Mouse (Mus musculus) forebrain, embryonic 13.5 days (tissue): ENCODE results near the gene Cdr2. TPM values are rescaled to one million over a fixed set of nuclear protein-coding genes. Genes with fewer than 3 reads are reported as not detected.
"Not testable (repeated sequence)": the region's sequence is repeated elsewhere in the genome, so short reads cannot be mapped to it uniquely, and the experiment has no call there.

Experiments
- ATAC-seq: fragments of 200-750 bp; cut with Nextera tagmentation; 2 replicates; pipeline ENCODE4 v1.8.0; 2017
- H3K27ac ChIP-seq: fragments of 300-500 bp; sonication (generic); 2 replicates; pipeline ENCODE4 v1.5.1; 2015; ENCODE audit warnings: inconsistent platforms, mild to moderate bottlenecking, moderate library complexity
- H3K27me3 ChIP-seq: fragments of 300-500 bp; sonication (generic); 2 replicates; pipeline ENCODE4 v1.6.1; 2015; ENCODE audit warnings: mild to moderate bottlenecking, inconsistent platforms
- H3K36me3 ChIP-seq: fragments of 300-500 bp; sonication (generic); 2 replicates; pipeline ENCODE4 v1.6.1; 2015; ENCODE audit warnings: mild to moderate bottlenecking, inconsistent platforms; ENCODE audit not compliant: poor library complexity, severe bottlenecking
- H3K4me1 ChIP-seq: fragments of 300-500 bp; sonication (generic); 2 replicates; pipeline ENCODE4 v1.6.1; 2015; ENCODE audit warnings: inconsistent platforms
- H3K4me2 ChIP-seq: fragments of 300-500 bp; sonication (generic); 2 replicates; pipeline ENCODE4 v1.6.1; 2015; ENCODE audit warnings: inconsistent platforms, mild to moderate bottlenecking, moderate library complexity
- H3K4me3 ChIP-seq: fragments of 300-500 bp; sonication (generic); 2 replicates; pipeline ENCODE4 v1.5.1; 2015; ENCODE audit warnings: mild to moderate bottlenecking, inconsistent platforms
- H3K9ac ChIP-seq: fragments of 300-500 bp; sonication (generic); 2 replicates; pipeline ENCODE4 v1.6.1; 2015; ENCODE audit warnings: mild to moderate bottlenecking, inconsistent platforms
- H3K9me3 ChIP-seq: fragments of 300-500 bp; sonication (generic); replicated peaks from 2 replicates; pipeline ENCODE4 v1.6.1; 2016; ENCODE audit warnings: inconsistent platforms
- WGBS: fragments of 180-500 bp; shearing (Covaris S2); methylation state at CpG from one replicate; pipeline ENCODE4 v1.1.7; 2015; 5-methylcytosine and 5-hydroxymethylcytosine counted together
- polyA plus RNA-seq: library from polyadenylated mRNA; unstranded; fragments of >200 nt; fragmentation: Nextera tagmentation; extraction: Ambion mirVana; gene quantifications from 2 replicates; pipeline ENCODE4 v1.2.1, GENCODE M21; 2015

Cdr2 gene
- 11.1 TPM in 2 replicates for polyA plus RNA-seq

DNA sequence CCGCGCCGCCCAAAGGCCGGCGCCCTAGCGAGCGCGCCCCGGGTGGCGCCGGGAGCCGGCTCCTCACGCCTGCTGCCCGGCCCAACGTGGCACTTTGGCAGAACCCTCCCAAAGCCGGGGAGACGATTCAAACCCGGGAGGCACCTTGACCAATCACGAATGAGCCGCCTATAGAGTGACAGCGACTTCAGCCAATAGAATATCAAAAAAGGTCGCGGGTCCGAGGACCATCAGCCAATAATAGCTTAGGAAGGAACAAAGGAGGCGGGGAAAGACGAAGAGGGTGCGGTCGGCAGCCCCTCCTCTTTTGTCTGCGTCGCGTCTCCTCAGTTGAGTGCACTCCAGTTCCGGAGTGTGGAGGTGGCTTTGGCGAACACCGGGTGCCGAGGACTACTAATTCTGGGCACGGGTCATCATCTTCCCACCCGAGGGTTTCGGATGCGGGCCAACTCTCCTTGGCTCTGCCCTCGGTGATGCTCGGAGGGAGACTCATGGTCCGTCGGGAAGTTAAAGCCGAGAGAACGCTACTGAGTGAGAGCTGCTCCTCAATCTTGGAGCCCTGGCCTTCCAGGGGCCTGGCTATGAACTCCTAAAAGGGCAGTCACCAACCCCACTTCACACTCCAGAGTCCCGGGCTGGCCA, at the start of gene Cdr2, which contains the start of gene Mfsd13b:
Gene Cdr2, minus strand, starts transcription at position 113 of the 642 bp plus-strand sequence.
Gene Mfsd13b, plus strand, starts transcription at position 310 of the 642 bp plus-strand sequence.
- peak within 1 kb of the TSS; percentile 37; the same call in 1 of the 2 replicates for H3K27ac ChIP-seq
- peak within 1 kb of the TSS; percentile 84 for H3K4me2 ChIP-seq
- WGBS, result under 1% methylated on average over 46 of the region's 46 CpGs
- peaks cover 28% of the 10 kb centered on the region for H3K4me1 ChIP-seq
- H3K27me3 ChIP-seq, result no peaks in the 10 kb centered on the region
- peak within 1 kb of the TSS; percentile 79 for H3K4me3 ChIP-seq
- no peaks in the 10 kb centered on the region for H3K36me3 ChIP-seq
- H3K9me3 ChIP-seq, result no peaks in the 10 kb centered on the region
- H3K9ac ChIP-seq, result peak within 1 kb of the TSS; percentile 90
- ATAC-seq, result peak; percentile 98

- H3K36me3 ChIP-seq, H3K9me3 ChIP-seq, H3K27ac ChIP-seq, ATAC-seq, H3K4me2 ChIP-seq, H3K9ac ChIP-seq, H3K4me1 ChIP-seq, H3K4me3 ChIP-seq: not testable (repeated sequence)
- H3K27me3 ChIP-seq, result peaks cover 26% of the 10 kb centered on the region
These were observed 47.8 kb upstream of the Cdr2 start for GRCm38 (mm10) chr7:121029947-121030346.

- no peak for ATAC-seq
- Histone ChIP-seq H3K36me3 (no peaks in the 10 kb centered on the region), H3K4me3 (no peak overlapping the region), H3K27me3 (peaks cover 21% of the 10 kb centered on the region), H3K4me1 (no peaks in the 10 kb centered on the region), H3K9me3 (no peaks in the 10 kb centered on the region), H3K27ac (no peak overlapping the region), H3K4me2 (no peak overlapping the region), H3K9ac (no peak overlapping the region)
- 66% methylated on average over 3 of the region's 3 CpGs for WGBS
These were observed 44.2 kb upstream of the Cdr2 start for GRCm38 (mm10) chr7:121026300-121026699.

DNA sequence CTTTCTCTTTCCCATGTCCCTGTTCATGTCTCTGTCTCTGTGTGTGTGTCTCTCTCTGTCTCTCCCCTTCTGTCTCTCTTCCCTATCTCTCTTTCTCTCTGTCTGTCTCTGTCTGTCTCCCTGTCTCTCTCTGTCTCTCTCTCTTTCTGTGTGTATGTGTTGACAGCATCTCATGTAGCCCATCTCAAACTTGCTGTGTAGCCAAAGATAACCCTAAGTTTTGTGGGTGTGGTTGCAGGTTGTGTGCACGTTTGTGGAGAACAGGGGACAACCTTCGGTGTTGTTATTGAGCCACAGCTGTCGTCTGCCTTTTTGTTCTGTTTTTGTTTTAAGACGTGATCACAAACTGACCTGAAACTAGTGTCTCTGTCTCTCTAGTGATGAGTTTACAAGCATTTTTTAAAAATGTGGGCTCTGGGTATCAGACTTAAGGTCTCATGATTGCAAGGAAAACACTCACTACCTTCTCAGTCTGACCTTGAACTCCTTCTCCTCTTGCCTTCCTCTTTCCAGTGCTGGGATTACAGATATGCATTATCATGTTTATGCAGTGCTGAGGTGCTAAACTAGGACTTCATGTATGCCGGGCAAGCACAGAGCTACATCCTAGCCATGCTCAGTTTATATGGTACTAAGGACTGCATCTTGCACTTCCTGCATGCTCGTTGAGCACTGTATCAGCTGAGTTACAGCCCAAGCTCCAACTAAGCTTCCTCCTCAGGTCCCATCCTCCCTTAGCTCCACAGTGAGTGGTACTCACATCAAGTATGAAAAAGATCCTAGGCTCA, 43.3 kb upstream of the Cdr2 start:
- Histone ChIP-seq H3K9ac (no peak overlapping the region), H3K36me3 (no peaks in the 10 kb centered on the region), H3K4me3 (no peak overlapping the region), H3K9me3 (no peaks in the 10 kb centered on the region), H3K4me1 (no peaks in the 10 kb centered on the region), H3K27ac (no peak overlapping the region), H3K27me3 (peaks cover 16% of the 10 kb centered on the region), H3K4me2 (no peak overlapping the region)
- no peak for ATAC-seq
- 84% methylated on average over 6 of the region's 6 CpGs for WGBS

- H3K27me3 ChIP-seq, result peaks cover 2% of the 10 kb centered on the region; the same call in 1 of the 2 replicates
- 39% methylated on average over 8 of the region's 8 CpGs for WGBS
These were observed 38.2 kb upstream of the Cdr2 start for GRCm38 (mm10) chr7:121020277-121020676.

GRCm38 (mm10) chr7:121018778-121019177, 36.7 kb upstream of the Cdr2 start:
- Histone ChIP-seq H3K27ac (no peak overlapping the region), H3K4me2 (no peak overlapping the region), H3K27me3 (no peaks in the 10 kb centered on the region), H3K9ac (no peak overlapping the region), H3K4me1 (no peaks in the 10 kb centered on the region), H3K9me3 (no peaks in the 10 kb centered on the region), H3K36me3 (no peaks in the 10 kb centered on the region), H3K4me3 (no peak overlapping the region)
- 86% methylated on average over 3 of the region's 3 CpGs for WGBS
- ATAC-seq, result no peak

More at GRCm38 (mm10) chr7:121020277-121020676, 38.2 kb upstream of the Cdr2 start:
- no peak overlapping the region for H3K4me3 ChIP-seq
- no peaks in the 10 kb centered on the region for H3K4me1 ChIP-seq
- no peaks in the 10 kb centered on the region for H3K36me3 ChIP-seq
- H3K4me2 ChIP-seq, result no peak overlapping the region
- no peak for ATAC-seq
- no peak overlapping the region for H3K9ac ChIP-seq
- no peaks in the 10 kb centered on the region for H3K9me3 ChIP-seq
- no peak overlapping the region for H3K27ac ChIP-seq

- no peak overlapping the region for H3K4me2 ChIP-seq
- no peak for ATAC-seq
- peaks cover 5% of the 10 kb centered on the region for H3K4me1 ChIP-seq
- no peaks in the 10 kb centered on the region for H3K9me3 ChIP-seq
- no peak overlapping the region for H3K27ac ChIP-seq
- H3K27me3 ChIP-seq, result no peaks in the 10 kb centered on the region
- H3K36me3 ChIP-seq, result no peaks in the 10 kb centered on the region
- H3K9ac ChIP-seq, result no peak overlapping the region
- WGBS, result 90% methylated on average over 10 of the region's 10 CpGs
- H3K4me3 ChIP-seq, result no peak overlapping the region
These were observed 32.4 kb upstream of the Cdr2 start for GRCm38 (mm10) chr7:121014486-121014885.

DNA sequence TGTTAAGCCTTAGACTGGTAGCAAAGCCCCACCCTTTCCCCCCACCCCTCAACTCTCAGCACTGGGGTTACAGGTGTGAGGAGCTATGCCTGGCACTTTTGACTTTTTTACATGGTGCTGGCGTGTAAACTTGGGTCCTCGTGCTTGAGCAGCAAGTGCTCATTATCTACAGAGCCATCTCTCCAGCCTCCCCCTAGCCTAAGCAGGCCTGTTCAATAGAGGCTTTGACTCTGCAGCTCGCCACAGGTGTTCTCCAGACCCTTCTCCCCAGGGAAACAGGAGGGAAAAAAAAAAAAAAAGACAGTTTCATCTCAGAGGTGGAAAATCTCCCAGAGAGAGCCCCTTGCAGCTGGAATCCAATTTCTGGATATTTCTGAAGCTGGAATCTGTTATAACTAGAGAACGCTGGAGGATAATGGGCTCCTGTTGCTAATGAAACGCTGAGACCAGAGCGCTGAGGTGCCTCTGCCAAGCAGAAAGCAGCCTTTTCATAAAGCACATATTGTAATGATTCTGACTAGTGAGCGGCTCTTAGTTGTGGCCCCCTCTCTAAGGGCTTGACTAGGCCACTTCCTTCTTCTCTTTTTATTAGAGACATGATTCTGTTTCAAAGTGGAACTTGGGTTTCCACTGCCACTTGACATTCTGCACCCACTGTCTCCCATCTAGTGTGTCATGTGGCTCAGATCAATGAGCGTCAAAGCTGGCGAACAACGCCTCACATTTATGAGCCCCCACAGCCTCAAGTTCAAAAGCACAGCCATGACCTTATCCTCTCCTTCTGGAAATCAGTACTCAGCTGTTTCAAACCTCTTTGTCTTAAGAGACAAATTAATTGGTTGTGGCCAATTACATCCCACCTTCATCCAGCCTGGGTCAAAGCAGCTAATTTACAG, 29.9 kb upstream of the Cdr2 start:
- peak; percentile 36; the same call in 1 of the 2 replicates for ATAC-seq
- 32% methylated on average over 10 of the region's 10 CpGs for WGBS

DNA sequence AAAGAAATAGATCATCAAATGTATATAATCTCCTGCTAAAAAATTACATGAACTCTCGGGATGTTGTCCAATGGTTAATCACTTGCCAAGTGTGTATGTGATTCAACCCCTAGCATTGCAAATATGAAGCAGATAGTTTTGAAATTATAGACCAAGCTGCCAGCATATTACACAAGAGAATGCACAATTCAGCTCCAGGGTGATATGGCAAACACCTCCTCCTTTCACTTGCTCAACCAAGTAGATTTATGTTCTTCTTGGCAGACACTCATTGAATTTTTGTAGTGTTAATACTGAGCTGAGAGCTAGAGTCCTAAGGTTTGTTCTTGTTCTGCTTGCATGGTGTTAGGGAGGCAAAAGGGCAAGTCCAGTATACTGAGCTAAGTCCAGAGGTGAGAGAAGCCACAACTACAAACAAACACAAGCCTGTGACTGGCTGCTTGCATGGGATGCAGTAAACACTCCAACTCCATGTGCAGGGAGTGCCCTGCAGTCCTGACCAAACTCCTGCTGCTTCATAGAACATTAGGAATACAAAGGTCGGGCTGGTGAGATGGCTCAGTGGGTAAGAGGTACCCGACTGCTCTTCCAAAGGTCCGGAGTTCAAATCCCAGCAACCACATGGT, 21.8 kb upstream of the Cdr2 start:
- H3K9me3 ChIP-seq, result no peaks in the 10 kb centered on the region
- no peak overlapping the region for H3K4me3 ChIP-seq
- WGBS, result 81% methylated on average over 4 of the region's 4 CpGs
- no peaks in the 10 kb centered on the region for H3K27me3 ChIP-seq
- no peaks in the 10 kb centered on the region for H3K36me3 ChIP-seq
- H3K4me2 ChIP-seq, result no peak overlapping the region
- ATAC-seq, result no peak
- no peak overlapping the region for H3K27ac ChIP-seq
- H3K4me1 ChIP-seq, result no peaks in the 10 kb centered on the region
- no peak overlapping the region for H3K9ac ChIP-seq

More for the DNA sequence above, 29.9 kb upstream of the Cdr2 start:
- Histone ChIP-seq H3K9me3 (no peaks in the 10 kb centered on the region), H3K9ac (no peak overlapping the region), H3K36me3 (no peaks in the 10 kb centered on the region), H3K4me3 (no peak overlapping the region), H3K4me1 (peaks cover 5% of the 10 kb centered on the region), H3K27ac (no peak overlapping the region), H3K4me2 (no peak overlapping the region), H3K27me3 (no peaks in the 10 kb centered on the region)

DNA sequence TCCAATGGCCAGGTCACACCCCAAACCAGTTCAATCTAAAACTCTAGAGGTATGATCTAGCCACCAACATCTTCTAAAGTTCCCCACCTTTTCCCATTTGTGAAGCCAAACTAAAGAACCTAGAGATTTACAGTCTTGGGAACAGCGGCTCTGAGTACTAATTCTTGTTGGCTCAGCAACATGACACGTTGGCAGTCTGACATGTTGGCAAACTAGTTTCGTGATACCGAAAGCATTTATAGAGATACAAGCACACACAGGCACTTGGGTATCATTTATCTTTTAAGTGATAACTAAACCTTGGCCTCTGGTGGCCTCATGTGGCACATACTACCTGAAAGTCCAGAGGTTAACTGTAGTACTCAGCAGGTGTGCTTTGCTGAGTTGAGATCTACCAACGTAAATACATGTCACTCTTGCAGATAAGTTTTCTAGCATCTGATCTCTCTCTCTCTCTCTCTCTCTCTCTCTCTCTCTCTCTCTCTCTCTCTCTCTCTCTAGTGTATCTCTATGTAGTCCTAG, 20.4 kb upstream of the Cdr2 start:
- H3K4me3 ChIP-seq, result no peak overlapping the region
- 88% methylated on average over 5 of the region's 5 CpGs for WGBS
- no peaks in the 10 kb centered on the region for H3K27me3 ChIP-seq
- no peak overlapping the region for H3K9ac ChIP-seq
- H3K4me2 ChIP-seq, result no peak overlapping the region
- no peaks in the 10 kb centered on the region for H3K9me3 ChIP-seq
- H3K27ac ChIP-seq, result no peak overlapping the region
- H3K36me3 ChIP-seq, result no peaks in the 10 kb centered on the region
- no peak for ATAC-seq
- no peaks in the 10 kb centered on the region for H3K4me1 ChIP-seq

- WGBS, result 89% methylated on average over 3 of the region's 3 CpGs
- ATAC-seq, result no peak
- Histone ChIP-seq H3K27ac (no peak overlapping the region), H3K9ac (no peak overlapping the region), H3K4me1 (no peaks in the 10 kb centered on the region), H3K4me2 (no peak overlapping the region), H3K36me3 (no peaks in the 10 kb centered on the region), H3K27me3 (no peaks in the 10 kb centered on the region), H3K9me3 (no peaks in the 10 kb centered on the region), H3K4me3 (no peak overlapping the region)
These were observed 19.8 kb upstream of the Cdr2 start for GRCm38 (mm10) chr7:121001879-121002278.
